Mouse (Mus musculus): Measurements from ENCODE around the gene Clvs2.

Clvs2 gene

DNA sequence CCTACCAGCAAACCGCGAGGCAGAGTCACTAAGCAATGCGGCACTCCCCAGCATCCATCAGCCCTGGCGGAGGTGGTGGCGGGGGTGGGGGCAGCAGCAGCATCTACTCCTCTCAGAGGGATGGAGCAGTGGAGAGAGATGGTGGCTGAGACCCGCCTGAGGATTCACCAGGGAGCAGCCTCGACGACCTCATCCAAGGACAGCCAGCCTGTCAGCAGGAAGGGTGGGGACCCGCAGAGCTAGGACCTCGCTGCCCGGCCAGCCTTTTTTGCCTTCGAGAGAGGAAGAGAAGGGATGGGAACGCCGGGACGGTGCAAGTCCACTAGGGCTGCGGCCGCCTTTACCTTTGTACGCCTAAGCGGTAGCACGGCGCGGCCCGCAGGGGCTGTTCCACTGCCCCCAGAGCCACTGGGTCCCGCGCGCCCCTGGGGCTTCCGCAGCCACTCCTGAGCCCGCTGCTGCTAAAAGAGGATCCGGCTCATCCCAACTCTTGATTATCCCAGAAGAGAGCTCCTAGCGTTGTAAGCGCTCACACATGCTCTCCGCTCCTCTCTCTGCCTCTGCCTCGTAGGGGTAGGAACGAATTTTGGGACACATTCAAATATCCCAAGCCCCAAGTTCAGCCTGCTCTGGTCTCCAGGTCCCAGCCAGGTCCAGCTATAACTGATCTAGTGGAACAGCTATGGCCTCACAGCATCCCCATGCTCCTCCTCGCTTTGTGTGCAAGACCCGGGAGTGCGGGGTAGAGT, at the start of gene Clvs2:
Gene Clvs2 (minus strand): TSS at position 639 of the 749 bp plus-strand sequence.
- DNase-seq (ENCODE audit: low read depth, low spot score), result no peak

DNA sequence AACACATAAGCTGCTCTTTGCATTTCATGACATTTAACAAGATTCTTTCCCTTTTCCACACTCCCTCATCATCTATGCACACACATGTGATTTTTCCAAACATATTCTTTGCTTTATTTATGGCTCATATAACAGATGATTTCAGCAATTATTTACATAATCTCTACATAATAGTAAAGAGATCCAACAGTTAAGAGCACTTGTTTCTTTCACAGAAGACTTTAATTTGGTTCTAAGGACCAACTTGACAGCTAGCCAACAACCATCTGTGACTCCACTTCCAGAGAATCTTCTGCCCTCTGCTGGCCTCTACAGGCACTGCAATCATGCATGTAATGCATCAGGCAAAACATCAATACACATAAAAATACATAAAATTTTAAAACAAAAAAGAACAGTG, 28.6 kb upstream of the Clvs2 start:
- no peak for DNase-seq (ENCODE audit: low read depth, low spot score)

DNA sequence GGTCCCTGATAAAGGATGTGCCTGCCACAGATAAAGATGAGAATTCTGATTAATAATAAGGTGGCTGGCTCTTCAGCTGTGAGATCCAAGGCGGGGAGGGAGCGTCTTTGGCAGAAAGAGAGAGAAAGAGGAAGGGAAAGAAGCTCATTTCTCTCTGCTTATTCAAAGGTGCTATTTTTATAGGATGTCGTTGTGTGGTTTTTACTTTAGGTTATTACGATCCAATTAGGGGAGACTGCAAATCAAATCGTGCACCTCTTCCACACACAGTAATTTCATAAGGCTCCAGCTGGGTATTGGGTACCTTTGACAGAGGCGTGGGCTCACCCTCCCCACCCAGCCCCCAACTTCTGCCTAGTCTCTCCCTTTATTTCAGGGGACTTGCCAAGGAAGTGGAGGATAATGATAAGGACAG, 985 bp downstream of the Clvs2 start:
- DNase-seq (ENCODE audit: low read depth, low spot score), result no peak

- DNase-seq (ENCODE audit: low read depth, low spot score), result no peak
These were observed 1.9 kb downstream of the Clvs2 start for GRCm38 (mm10) chr10:33622700-33623099.

- DNase-seq (ENCODE audit: low read depth, low spot score), result no peak
These were observed 8.4 kb downstream of the Clvs2 start for GRCm38 (mm10) chr10:33616207-33616606.

GRCm38 (mm10) chr10:33613197-33613596, 11.4 kb downstream of the Clvs2 start:
- DNase-seq (ENCODE audit: low read depth, low spot score), result no peak

- no peak for DNase-seq (ENCODE audit: low read depth, low spot score)
These were observed 31.8 kb downstream of the Clvs2 start for GRCm38 (mm10) chr10:33592732-33593131.

GRCm38 (mm10) chr10:33588800-33589199, 35.8 kb downstream of the Clvs2 start:
- DNase-seq (ENCODE audit: low read depth, low spot score), result no peak

- no peak for DNase-seq (ENCODE audit: low read depth, low spot score)
These were observed 37.5 kb downstream of the Clvs2 start for GRCm38 (mm10) chr10:33587118-33587517.

DNA sequence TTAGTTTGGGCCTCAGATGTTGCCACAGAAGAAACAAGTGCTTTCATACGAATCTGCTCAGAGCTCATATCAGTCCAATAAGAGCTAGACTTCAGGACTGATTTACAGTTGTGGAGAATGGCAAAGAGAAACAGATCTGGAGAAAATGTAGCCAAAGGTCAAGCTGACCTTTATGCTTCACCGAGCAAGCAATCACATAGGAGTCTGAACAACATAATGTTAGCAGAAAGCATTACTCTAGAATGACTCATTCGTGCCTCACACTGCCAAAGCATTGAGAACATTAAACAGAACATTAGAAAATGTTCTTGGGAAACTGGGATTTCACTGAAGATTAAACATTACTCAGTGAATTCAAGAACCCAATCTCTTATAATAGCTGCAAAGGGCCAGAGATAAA, 66.5 kb downstream of the Clvs2 start:
- DNase-seq (ENCODE audit: low read depth, low spot score), result no peak

DNA sequence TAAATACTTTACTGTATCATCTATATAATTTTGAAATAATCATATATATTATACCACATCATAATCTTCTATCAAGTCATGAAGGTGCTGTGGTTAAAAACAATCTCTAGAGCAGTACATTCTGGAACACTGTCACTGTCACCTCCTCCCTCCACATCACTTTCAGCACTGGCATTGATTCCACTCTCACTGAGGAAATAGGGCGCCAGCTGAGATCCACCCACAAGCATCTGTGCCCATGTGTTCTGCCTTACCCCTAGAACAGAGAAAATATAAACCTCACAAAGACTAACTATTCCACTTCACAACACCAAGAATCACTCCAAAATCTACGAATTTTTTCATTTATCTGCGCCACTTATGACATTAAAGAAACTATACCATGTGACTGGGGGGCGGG, 84.2 kb downstream of the Clvs2 start:
- no peak for DNase-seq (ENCODE audit: low read depth, low spot score)
